Mouse (Mus musculus) liver, embryonic 16.5 days (tissue): Measurements from ENCODE around the gene Cfap65. TPM values are rescaled to one million over a fixed set of nuclear protein-coding genes. Genes with fewer than 3 reads are reported as not detected.

Experiments used
- ATAC-seq: fragments of 200-750 bp; cut with Nextera tagmentation; 2 replicates; pipeline ENCODE4 v1.8.0; 2017; ENCODE audit warnings: low read depth, mild to moderate bottlenecking, moderate number of reproducible peaks, moderate library complexity
- H3K27ac ChIP-seq: fragments of 300-500 bp; sonication (generic); 2 replicates; pipeline ENCODE4 v1.5.1; 2014; ENCODE audit warnings: mild to moderate bottlenecking, low read length
- H3K27me3 ChIP-seq: fragments of 300-500 bp; sonication (generic); 2 replicates; pipeline ENCODE4 v1.6.1; 2014; ENCODE audit warnings: low read depth, low read length, mixed read lengths; ENCODE audit not compliant: control insufficient read depth, insufficient read depth
- H3K36me3 ChIP-seq: fragments of 300-500 bp; sonication (generic); 2 replicates; pipeline ENCODE4 v1.6.1; 2014; ENCODE audit warnings: mild to moderate bottlenecking; ENCODE audit not compliant: control insufficient read depth, insufficient read depth
- H3K4me1 ChIP-seq: fragments of 300-500 bp; sonication (generic); 2 replicates; pipeline ENCODE4 v1.6.1; 2014; ENCODE audit warnings: low read depth, low read length, mixed read lengths; ENCODE audit not compliant: control insufficient read depth
- H3K4me2 ChIP-seq: fragments of 300-500 bp; sonication (generic); 2 replicates; pipeline ENCODE4 v1.6.1; 2014; ENCODE audit warnings: low read depth, low read length, mixed read lengths
- H3K4me3 ChIP-seq: fragments of 300-500 bp; sonication (generic); 2 replicates; pipeline ENCODE4 v1.5.1; 2014; ENCODE audit warnings: low read depth, mild to moderate bottlenecking, low read length
- H3K9ac ChIP-seq: fragments of 300-500 bp; sonication (generic); 2 replicates; pipeline ENCODE4 v1.6.1; 2014; ENCODE audit warnings: low read depth, low read length
- H3K9me3 ChIP-seq: fragments of 300-500 bp; sonication (generic); replicated peaks from 2 replicates; pipeline ENCODE4 v1.6.1; 2016; ENCODE audit warnings: low read length; ENCODE audit not compliant: control insufficient read depth
- WGBS: fragments of 180-500 bp; shearing (Covaris S2); extraction: QIAGEN DNeasy Blood & Tissue Kit; methylation state at CpG from one replicate; pipeline ENCODE4 v1.1.7; 2014; ENCODE audit not compliant: insufficient replicate concordance; 5-methylcytosine and 5-hydroxymethylcytosine counted together
- polyA plus RNA-seq: library from polyadenylated mRNA; unstranded; fragments of >200 nt; fragmentation: Nextera tagmentation; extraction: Ambion mirVana; gene quantifications from 2 replicates; pipeline ENCODE4 v1.2.1, GENCODE M21; 2015

Cfap65 gene
- polyA plus RNA-seq, 1 experiment from 2014 or later: not detected

- Histone ChIP-seq H3K27me3 (no peaks in the 10 kb centered on the region; the same call in none of the 2 replicates), H3K4me3 (no peak overlapping the region), H3K27ac (no peak overlapping the region), H3K36me3 (no peaks in the 10 kb centered on the region), H3K4me2 (no peak overlapping the region), H3K4me1 (no peaks in the 10 kb centered on the region), H3K9me3 (no peaks in the 10 kb centered on the region), H3K9ac (no peak overlapping the region)
- 31% methylated on average over 2 of the region's 2 CpGs for WGBS
- no peak for ATAC-seq
These were observed 63.2 kb downstream of the Cfap65 start for GRCm38 (mm10) chr1:74872218-74872617.

- Histone ChIP-seq H3K27ac (no peak overlapping the region), H3K4me1 (no peaks in the 10 kb centered on the region), H3K27me3 (peaks cover 31% of the 10 kb centered on the region), H3K36me3 (no peaks in the 10 kb centered on the region), H3K4me3 (no peak overlapping the region), H3K9me3 (no peaks in the 10 kb centered on the region), H3K9ac (no peak overlapping the region), H3K4me2 (no peak overlapping the region)
- ATAC-seq: no peak
These were observed 73.6 kb downstream of the Cfap65 start for GRCm38 (mm10) chr1:74861783-74862182.

GRCm38 (mm10) chr1:74859223-74859984 is 76.0 kb downstream of the Cfap65 start:
- ATAC-seq: no peak
- H3K27me3 ChIP-seq: peaks cover 55% of the 10 kb centered on the region
- 26% methylated on average over 6 of the region's 6 CpGs for WGBS
- no peaks in the 10 kb centered on the region for H3K9me3 ChIP-seq
- H3K4me1 ChIP-seq: no peaks in the 10 kb centered on the region; the same call in none of the 2 replicates
- no peaks in the 10 kb centered on the region for H3K36me3 ChIP-seq
- H3K4me3 ChIP-seq: no peak overlapping the region
- H3K9ac ChIP-seq: no peak overlapping the region
- no peak overlapping the region for H3K4me2 ChIP-seq
- H3K27ac ChIP-seq: no peak overlapping the region

GRCm38 (mm10) chr1:74858805-74859204 is 76.6 kb downstream of the Cfap65 start:
- Histone ChIP-seq H3K4me3 (no peak overlapping the region), H3K36me3 (no peaks in the 10 kb centered on the region), H3K27ac (no peak overlapping the region), H3K4me1 (no peaks in the 10 kb centered on the region; the same call in none of the 2 replicates), H3K9me3 (no peaks in the 10 kb centered on the region), H3K9ac (no peak overlapping the region), H3K27me3 (peaks cover 61% of the 10 kb centered on the region), H3K4me2 (no peak overlapping the region)
- no peak for ATAC-seq
- 8% methylated on average over 16 of the region's 16 CpGs for WGBS

GRCm38 (mm10) chr1:74858171-74858719 is 77.2 kb downstream of the Cfap65 start:
- Histone ChIP-seq H3K4me3 (no peak overlapping the region), H3K4me2 (no peak overlapping the region), H3K36me3 (no peaks in the 10 kb centered on the region), H3K9me3 (no peaks in the 10 kb centered on the region), H3K27me3 (peaks cover 66% of the 10 kb centered on the region), H3K9ac (no peak overlapping the region), H3K27ac (no peak overlapping the region), H3K4me1 (no peaks in the 10 kb centered on the region; the same call in none of the 2 replicates)
- ATAC-seq: no peak
- WGBS: 2% methylated on average over 29 of the region's 29 CpGs

GRCm38 (mm10) chr1:74857677-74858076 is 77.7 kb downstream of the Cfap65 start:
- Histone ChIP-seq H3K27ac (no peak overlapping the region), H3K27me3 (peaks cover 72% of the 10 kb centered on the region), H3K4me1 (no peaks in the 10 kb centered on the region; the same call in none of the 2 replicates), H3K4me2 (no peak overlapping the region), H3K9me3 (no peaks in the 10 kb centered on the region), H3K36me3 (no peaks in the 10 kb centered on the region), H3K9ac (no peak overlapping the region), H3K4me3 (no peak overlapping the region)
- 7% methylated on average over 4 of the region's 4 CpGs for WGBS
- ATAC-seq: no peak

GRCm38 (mm10) chr1:74857201-74857600 is 78.2 kb downstream of the Cfap65 start:
- ATAC-seq: no peak

GRCm38 (mm10) chr1:74856791-74857190 is 78.6 kb downstream of the Cfap65 start:
- Histone ChIP-seq H3K4me2 (no peak overlapping the region), H3K36me3 (no peaks in the 10 kb centered on the region), H3K9me3 (no peaks in the 10 kb centered on the region), H3K27me3 (peaks cover 79% of the 10 kb centered on the region), H3K4me1 (no peaks in the 10 kb centered on the region; the same call in none of the 2 replicates), H3K9ac (no peak overlapping the region), H3K4me3 (no peak overlapping the region), H3K27ac (no peak overlapping the region)
- no peak for ATAC-seq
- 1% methylated on average over 7 of the region's 7 CpGs for WGBS

More at GRCm38 (mm10) chr1:74857201-74857600, 78.2 kb downstream of the Cfap65 start:
- no peaks in the 10 kb centered on the region; the same call in none of the 2 replicates for H3K4me1 ChIP-seq
- H3K36me3 ChIP-seq: no peaks in the 10 kb centered on the region
- no peak overlapping the region for H3K4me3 ChIP-seq
- WGBS: 4% methylated on average over 20 of the region's 20 CpGs
- no peak overlapping the region for H3K27ac ChIP-seq
- no peak overlapping the region for H3K9ac ChIP-seq
- no peak overlapping the region for H3K4me2 ChIP-seq
- peaks cover 74% of the 10 kb centered on the region for H3K27me3 ChIP-seq
- H3K9me3 ChIP-seq: no peaks in the 10 kb centered on the region

- H3K27ac ChIP-seq: no peak overlapping the region
- H3K9me3 ChIP-seq: no peaks in the 10 kb centered on the region
- H3K27me3 ChIP-seq: peaks cover 82% of the 10 kb centered on the region
- WGBS: 3% methylated on average over 11 of the region's 11 CpGs
- H3K9ac ChIP-seq: no peak overlapping the region
- H3K36me3 ChIP-seq: no peaks in the 10 kb centered on the region
- H3K4me2 ChIP-seq: no peak overlapping the region
- no peak for ATAC-seq
- no peaks in the 10 kb centered on the region; the same call in none of the 2 replicates for H3K4me1 ChIP-seq
- no peak overlapping the region for H3K4me3 ChIP-seq
These were observed 79.0 kb downstream of the Cfap65 start for GRCm38 (mm10) chr1:74856439-74856720.
